Mouse (Mus musculus) cortical plate, adult 2 months (tissue): Measurements from ENCODE around the gene Pnlip.

Experiments
- CTCF ChIP-seq: fragments of 200-500 bp; IDR thresholded peaks from 2 replicates; pipeline ENCODE4 v1.5.1; 2011; ENCODE audit warnings: mild to moderate bottlenecking, control low read depth, low read length; ENCODE audit not compliant: insufficient read depth; ENCODE audit errors: extremely low read depth
- POLR2A ChIP-seq: fragments of 200-500 bp; IDR thresholded peaks from 2 replicates; pipeline ENCODE4 v1.6.1; 2011; ENCODE audit warnings: mild to moderate bottlenecking, low read length, control low read depth; ENCODE audit not compliant: insufficient read depth; ENCODE audit errors: extremely low read depth

- TF ChIP-seq CTCF (no peak), POLR2A (no peak)
Observed at GRCm38 (mm10) chr19:58720439-58720838, 68.1 kb downstream of the Pnlip start.
